Mouse (Mus musculus): ENCODE data around the gene Mfsd12. TPM values are rescaled to one million over a fixed set of nuclear protein-coding genes. Genes with fewer than 3 reads are reported as not detected.
A peak's percentile ranks its signal among the peaks of the same experiment; 100 is the strongest.

The Mfsd12 gene
- total and polyA plus RNA-seq, 3 experiments: 22.5 to 29.0 TPM; not detected in 1

GRCm38 (mm10) chr10:81382039-81382438 lies 24.7 kb downstream of the Mfsd12 start (continued):
- TF ChIP-seq RCOR1 (IDR thresholded peaks at IDR 0.05; ENCODE audit: low read depth, low read length) (peak; percentile 98), SMC3 (IDR thresholded peaks at IDR 0.05; ENCODE audit: low read depth, low read length) (no peak; the same call in 1 of the 2 replicates), MAZ (IDR thresholded peaks at IDR 0.05; ENCODE audit: low read depth, low read length) (peak; percentile 93), CHD1 (IDR thresholded peaks at IDR 0.05; ENCODE audit: low read depth, low read length) (no peak)

GRCm38 (mm10) chr10:81383802-81384604 lies 26.7 kb downstream of the Mfsd12 start, which contains the start of the genes Dohh and Gm48551:
Gene Dohh (plus strand): TSS chr10:81384428.
Gene Gm48551 (plus strand): TSS chr10:81384466.
- peaks cover 17% of the 10 kb centered on the region for H3K79me2 ChIP-seq (ENCODE audit: control insufficient read depth, insufficient read depth, low read length, poor library complexity)
- H3K4me1 ChIP-seq (ENCODE audit: control insufficient read depth in 1 of 2, insufficient read depth in 2 of 2, low read length in 2 of 2): peaks cover 21 to 44% of the 10 kb centered on the region in 2 experiments
- TF ChIP-seq MYC (IDR thresholded peaks at IDR 0.05; ENCODE audit: low read depth, low read length) (peak; percentile 84; the same call in 1 of the 2 replicates), GATA1 (IDR thresholded peaks at IDR 0.05; ENCODE audit: low read depth, low read length) (0 out of 2 replicates have a peak, but pooled peaks have one; percentile 20), SMC3 (IDR thresholded peaks at IDR 0.05; ENCODE audit: low read depth, low read length) (no peak; the same call in 1 of the 2 replicates), KAT2A (conservative IDR thresholded peaks at IDR 0.05; ENCODE audit: low read depth, low read length) (peak; percentile 68; the same call in 1 of the 2 replicates), EP300 (IDR thresholded peaks at IDR 0.05; ENCODE audit: low read depth in 1 of 2, low read length in 2 of 2) (peak in 1 of 2 experiments; percentile 16; a peak in 2 of 4 replicates), JUND (IDR thresholded peaks at IDR 0.05; ENCODE audit: low read depth, low read length) (0 out of 2 replicates have a peak, but pooled peaks have one; percentile 67), ETS1 (IDR thresholded peaks at IDR 0.05; ENCODE audit: low read depth, low read length) (peak; percentile 33; the same call in 1 of the 2 replicates), MYB (IDR thresholded peaks at IDR 0.05; ENCODE audit: low read depth, low read length) (no peak), E2F4 (IDR thresholded peaks at IDR 0.05; ENCODE audit: borderline replicate concordance, low read depth, low read length) (no peak), RAD21 (IDR thresholded peaks at IDR 0.05; ENCODE audit: low read depth, low read length) (no peak), SIN3A (IDR thresholded peaks at IDR 0.05; ENCODE audit: low read length) (peak; percentile 99), ELF1 (IDR thresholded peaks at IDR 0.05; ENCODE audit: low read depth, low read length) (peak; percentile 91), GABPA (IDR thresholded peaks at IDR 0.05; ENCODE audit: low read depth, low read length) (no peak), NELFE (IDR thresholded peaks at IDR 0.05; ENCODE audit: low read depth, low read length) (peak; percentile 88), BHLHE40 (IDR thresholded peaks at IDR 0.05; ENCODE audit: borderline replicate concordance, low read depth, low read length) (no peak), TCF12 (IDR thresholded peaks at IDR 0.05; ENCODE audit: low read depth, low read length) (peak; percentile 68; the same call in 1 of the 2 replicates), USF1 (IDR thresholded peaks at IDR 0.05; ENCODE audit: low read depth, low read length) (peak; percentile 99), USF2 (IDR thresholded peaks at IDR 0.05; ENCODE audit: borderline replicate concordance in 1 of 2, insufficient read depth in 1 of 2, low read depth in 1 of 2, low read length in 2 of 2) (peak; percentile 59 to 94; a peak in 3 of 4 replicates), RCOR1 (IDR thresholded peaks at IDR 0.05; ENCODE audit: low read depth, low read length) (peak; percentile 69; the same call in 1 of the 2 replicates), ZC3H11A (IDR thresholded peaks at IDR 0.05; ENCODE audit: low read depth, low read length) (no peak), MXI1 (IDR thresholded peaks at IDR 0.05; ENCODE audit: low read depth, low read length) (peak; percentile 98), POLR2AphosphoS5 (IDR thresholded peaks at IDR 0.05; ENCODE audit: borderline replicate concordance, low read depth, low read length) (no peak), MAX (IDR thresholded peaks at IDR 0.05; ENCODE audit: low read length) (peak; percentile 97), MAZ (IDR thresholded peaks at IDR 0.05; ENCODE audit: low read depth, low read length) (no peak; the same call in 1 of the 2 replicates), HCFC1 (IDR thresholded peaks at IDR 0.05; ENCODE audit: low read depth, low read length) (peak; percentile 92), TAL1 (IDR thresholded peaks at IDR 0.05; ENCODE audit: low read length) (no peak; the same call in 1 of the 2 replicates), CTCF (IDR thresholded peaks at IDR 0.05 in 2 of 3, conservative IDR thresholded peaks at IDR 0.05 in 1 of 3; ENCODE audit: control insufficient read depth in 1 of 3, insufficient read depth in 1 of 3, low read depth in 2 of 3, low read length in 3 of 3, poor library complexity in 1 of 3, severe bottlenecking in 1 of 3) (no peak), UBTF (IDR thresholded peaks at IDR 0.05; ENCODE audit: borderline replicate concordance, insufficient read depth, low read depth, low read length) (no peak), POLR2AphosphoS2 (IDR thresholded peaks at IDR 0.05; ENCODE audit: low read length) (peak; percentile 67; the same call in 1 of the 2 replicates), TBP (IDR thresholded peaks at IDR 0.05; ENCODE audit: low read depth, low read length) (peak; percentile 91), NRF1 (IDR thresholded peaks at IDR 0.05; ENCODE audit: insufficient read depth, low read depth, low read length, poor library complexity, severe bottlenecking) (peak; percentile 100)

More at GRCm38 (mm10) chr10:81383802-81384604, 26.7 kb downstream of the Mfsd12 start, which contains the start of the genes Dohh and Gm48551:
- H3K27me3 ChIP-seq (ENCODE audit: control insufficient read depth in 1 of 2, insufficient read depth in 2 of 2, low read length in 2 of 2): no peaks in the 10 kb centered on the region
- no peaks in the 10 kb centered on the region for H3K9me3 ChIP-seq (replicated peaks; ENCODE audit: insufficient read depth, low read length)
- H3K36me3 ChIP-seq (ENCODE audit: control insufficient read depth in 1 of 2, insufficient read depth in 2 of 2, low read length in 2 of 2): peaks cover 0 to 35% of the 10 kb centered on the region in 2 experiments; a peak in 2 of 4 replicates
- peak within 1 kb of the TSS; percentile 85 to 90 for H3K4me3 ChIP-seq (ENCODE audit: control insufficient read depth in 1 of 2, insufficient read depth in 1 of 2, low read depth in 2 of 2, low read length in 2 of 2)
- peak; percentile 99 for DNase-seq (ENCODE audit: low read depth, low spot score)
- peak within 1 kb of the TSS; percentile 89 for H3K9ac ChIP-seq (ENCODE audit: control insufficient read depth, low read depth, low read length, poor library complexity, severe bottlenecking)
- H3K27ac ChIP-seq (ENCODE audit: control insufficient read depth, low read depth, low read length): peak within 1 kb of the TSS; percentile 88

All from MEL (cell line).